Mouse (Mus musculus): ENCODE data around the gene Smarca2. TPM values are rescaled to one million over a fixed set of nuclear protein-coding genes. Genes with fewer than 3 reads are reported as not detected.

The Smarca2 gene
- total and polyA plus RNA-seq, 2 experiments from 2014 or later: 135 to 192 TPM

DNA sequence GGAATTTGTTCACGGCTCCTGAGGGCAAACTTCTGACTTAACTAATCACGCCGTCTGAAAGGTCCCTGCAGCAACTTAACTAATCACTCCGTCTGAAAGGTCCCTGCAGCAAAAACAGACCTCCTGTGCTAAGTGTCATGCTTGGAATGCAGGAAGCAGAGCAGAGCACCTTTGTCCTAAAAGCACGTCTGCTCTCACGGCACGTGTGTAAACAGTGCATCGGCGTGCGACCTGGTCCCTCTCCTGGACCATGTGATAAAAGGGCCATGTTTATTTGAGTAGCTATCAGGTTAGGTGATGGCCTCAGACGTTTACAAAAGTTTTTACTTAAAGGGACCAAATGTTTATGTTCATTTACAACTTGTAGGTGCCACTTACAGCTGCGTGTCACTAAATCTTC lies 104.2 kb downstream of the Smarca2 start:
- Histone ChIP-seq H3K36me3 (ENCODE audit: insufficient read depth) (peaks cover 37% of the 10 kb centered on the region), H3K4me1 (ENCODE audit: insufficient read depth) (no peaks in the 10 kb centered on the region), H3K27me3 (ENCODE audit: insufficient read depth, low read length) (no peaks in the 10 kb centered on the region), H3K4me2 (ENCODE audit: low read depth) (no peak overlapping the region), H3K9me3 (ENCODE audit: low read length) (no peaks in the 10 kb centered on the region), H3K4me3 (ENCODE audit: low read depth, low read length) (no peak overlapping the region), H3K27ac (ENCODE audit: low read depth, low read length) (no peak overlapping the region), H3K9ac (no peak overlapping the region)
- TF ChIP-seq CTCF (IDR thresholded peaks at IDR 0.05; ENCODE audit: low read depth): no peak
- 76% methylated on average over 12 of the region's 12 CpGs for WGBS
- ATAC-seq (no peak), DNase-seq (no peak)

DNA sequence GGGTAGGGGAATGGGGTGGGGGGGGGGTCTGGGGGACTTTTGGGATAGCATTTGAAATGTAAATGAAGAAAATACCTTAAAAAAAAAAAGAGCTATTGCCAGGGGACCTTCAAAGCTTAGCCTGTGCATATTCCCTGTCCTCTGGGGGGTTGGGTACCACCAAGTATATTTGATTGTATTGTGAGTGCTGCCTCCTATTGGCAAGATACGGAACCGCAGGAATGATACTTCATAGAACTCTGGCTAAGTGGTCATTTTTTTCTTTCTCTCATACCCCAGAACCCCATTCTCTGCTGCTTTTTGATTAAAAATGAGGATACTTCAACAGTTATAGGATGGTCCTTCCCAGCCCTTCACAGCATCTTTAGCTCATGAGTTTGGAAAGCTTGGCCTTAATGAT lies 106.4 kb downstream of the Smarca2 start:
- Histone ChIP-seq H3K27ac (ENCODE audit: low read depth, low read length) (no peak overlapping the region), H3K27me3 (ENCODE audit: insufficient read depth, low read length) (no peaks in the 10 kb centered on the region), H3K9me3 (ENCODE audit: low read length) (no peaks in the 10 kb centered on the region), H3K4me3 (ENCODE audit: low read depth, low read length) (no peak overlapping the region), H3K4me1 (ENCODE audit: insufficient read depth) (no peaks in the 10 kb centered on the region), H3K9ac (no peak overlapping the region), H3K36me3 (ENCODE audit: insufficient read depth) (peaks cover 27% of the 10 kb centered on the region), H3K4me2 (ENCODE audit: low read depth) (no peak overlapping the region)
- DNase-seq (no peak), ATAC-seq (peak; percentile 34; the same call in 1 of the 2 replicates)
- 22% methylated on average over 2 of the region's 2 CpGs for WGBS
- TF ChIP-seq CTCF (IDR thresholded peaks at IDR 0.05; ENCODE audit: low read depth): peak; percentile 56

DNA sequence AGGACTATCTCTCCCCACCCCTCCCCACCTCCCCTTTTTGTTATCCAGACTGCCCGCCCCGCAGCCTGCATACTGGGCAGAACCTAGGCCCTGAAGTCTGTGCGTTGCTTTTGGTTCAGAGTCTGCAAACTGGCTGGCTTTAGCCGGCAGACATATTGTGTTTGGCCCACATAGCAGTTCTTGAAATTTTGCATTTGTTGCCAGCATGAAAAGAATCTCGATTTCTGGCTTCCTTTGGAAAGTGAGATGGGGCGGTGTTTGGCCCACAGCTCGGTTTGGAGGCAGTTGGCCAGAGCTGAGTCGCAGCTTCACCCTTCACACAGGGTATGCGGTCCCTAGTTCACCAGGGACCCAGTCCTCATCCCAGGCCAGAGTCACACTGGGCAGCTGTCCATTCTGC lies 111.4 kb downstream of the Smarca2 start:
- H3K9me3 ChIP-seq (ENCODE audit: low read length): no peaks in the 10 kb centered on the region
- peaks cover 20% of the 10 kb centered on the region for H3K36me3 ChIP-seq (ENCODE audit: insufficient read depth)
- H3K27ac ChIP-seq (ENCODE audit: low read depth, low read length): peak overlapping the region; percentile 57
- H3K4me2 ChIP-seq (ENCODE audit: low read depth): no peak overlapping the region
- ATAC-seq: peak; percentile 72
- no peak for TF ChIP-seq CTCF (IDR thresholded peaks at IDR 0.05; ENCODE audit: low read depth)
- H3K4me3 ChIP-seq (ENCODE audit: low read depth, low read length): no peak overlapping the region
- 0 out of 2 replicates have a peak, but pooled peaks cover 3% of the 10 kb centered on the region for H3K4me1 ChIP-seq (ENCODE audit: insufficient read depth)
- 44% methylated on average over 9 of the region's 9 CpGs for WGBS
- H3K27me3 ChIP-seq (ENCODE audit: insufficient read depth, low read length): no peaks in the 10 kb centered on the region
- peak; percentile 65 for DNase-seq
- H3K9ac ChIP-seq: no peak overlapping the region; the same call in 1 of the 2 replicates

DNA sequence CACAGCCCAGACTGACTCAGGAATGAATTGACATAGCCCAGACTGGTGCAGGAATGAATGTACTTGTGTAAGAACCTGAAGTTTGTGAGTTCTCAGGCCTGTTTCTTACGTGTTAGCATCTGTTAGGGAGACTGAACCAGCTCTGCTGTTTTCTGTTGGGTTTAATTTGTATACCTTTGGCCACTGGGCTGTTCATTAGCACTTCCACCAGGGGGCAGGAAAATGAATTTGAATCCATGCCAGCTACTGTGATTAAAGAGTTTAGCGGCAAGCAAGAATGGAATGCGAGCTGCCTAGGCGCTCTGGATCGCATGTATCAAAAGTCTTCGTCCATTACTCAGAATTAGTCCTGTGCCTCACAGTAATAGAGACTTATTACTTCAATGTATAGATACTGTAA lies 113.4 kb downstream of the Smarca2 start:
- 22% methylated on average over 6 of the region's 6 CpGs for WGBS
- Histone ChIP-seq H3K27ac (ENCODE audit: low read depth, low read length) (no peak overlapping the region), H3K4me3 (ENCODE audit: low read depth, low read length) (no peak overlapping the region), H3K9ac (no peak overlapping the region), H3K4me1 (ENCODE audit: insufficient read depth) (0 out of 2 replicates have a peak, but pooled peaks cover 6% of the 10 kb centered on the region), H3K4me2 (ENCODE audit: low read depth) (no peak overlapping the region), H3K36me3 (ENCODE audit: insufficient read depth) (peaks cover 11% of the 10 kb centered on the region), H3K9me3 (ENCODE audit: low read length) (no peaks in the 10 kb centered on the region), H3K27me3 (ENCODE audit: insufficient read depth, low read length) (no peaks in the 10 kb centered on the region)
- ATAC-seq (peak; percentile 28; the same call in 1 of the 2 replicates), DNase-seq (peak; percentile 76)
- TF ChIP-seq CTCF (IDR thresholded peaks at IDR 0.05; ENCODE audit: low read depth): peak; percentile 67

- DNase-seq: no peak
- no peaks in the 10 kb centered on the region for H3K9me3 ChIP-seq (ENCODE audit: low read length)
- no peak overlapping the region for H3K27ac ChIP-seq (ENCODE audit: low read depth, low read length)
- H3K4me1 ChIP-seq (ENCODE audit: insufficient read depth): 0 out of 2 replicates have a peak, but pooled peaks cover 6% of the 10 kb centered on the region
- H3K4me3 ChIP-seq (ENCODE audit: low read depth, low read length): no peak overlapping the region
- WGBS: 89% methylated on average over 7 of the region's 7 CpGs
- no peak for ATAC-seq
- TF ChIP-seq CTCF (IDR thresholded peaks at IDR 0.05; ENCODE audit: low read depth): no peak
- peaks cover 11% of the 10 kb centered on the region for H3K36me3 ChIP-seq (ENCODE audit: insufficient read depth)
- no peak overlapping the region for H3K4me2 ChIP-seq (ENCODE audit: low read depth)
- no peak overlapping the region for H3K9ac ChIP-seq
- no peaks in the 10 kb centered on the region for H3K27me3 ChIP-seq (ENCODE audit: insufficient read depth, low read length)
Observed at GRCm38 (mm10) chr19:26719161-26719560, 114.3 kb downstream of the Smarca2 start.

DNA sequence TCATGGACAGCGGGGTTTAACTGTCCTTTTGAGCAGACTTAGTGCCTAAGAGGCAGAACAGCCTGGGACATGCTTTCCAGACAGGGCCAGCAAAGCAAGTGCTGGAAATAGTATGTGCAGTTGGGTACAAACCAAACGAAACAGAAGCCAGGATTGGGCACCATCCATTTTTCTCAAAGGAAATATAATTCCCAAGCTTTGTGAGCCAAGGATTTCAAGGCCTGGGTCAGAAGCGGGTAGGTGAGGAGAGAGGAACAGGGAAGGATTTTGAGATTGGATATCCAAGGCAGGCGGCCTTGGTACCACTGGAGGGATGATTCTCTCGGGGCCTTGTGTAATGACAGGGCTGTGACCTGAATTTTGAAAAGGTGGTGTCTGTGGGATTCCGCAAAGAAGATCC lies 116.9 kb downstream of the Smarca2 start:
- Histone ChIP-seq H3K4me2 (ENCODE audit: low read depth) (no peak overlapping the region), H3K9ac (no peak overlapping the region), H3K36me3 (ENCODE audit: insufficient read depth) (peaks cover 9% of the 10 kb centered on the region), H3K4me1 (ENCODE audit: insufficient read depth) (0 out of 2 replicates have a peak, but pooled peaks cover 3% of the 10 kb centered on the region), H3K9me3 (ENCODE audit: low read length) (no peaks in the 10 kb centered on the region), H3K27me3 (ENCODE audit: insufficient read depth, low read length) (no peaks in the 10 kb centered on the region), H3K27ac (ENCODE audit: low read depth, low read length) (peak overlapping the region; percentile 30; the same call in 1 of the 2 replicates), H3K4me3 (ENCODE audit: low read depth, low read length) (no peak overlapping the region)
- peak; percentile 45 for DNase-seq
- TF ChIP-seq CTCF (IDR thresholded peaks at IDR 0.05; ENCODE audit: low read depth): no peak
- WGBS: 63% methylated on average over 6 of the region's 6 CpGs
- peak; percentile 20; the same call in 1 of the 2 replicates for ATAC-seq

GRCm38 (mm10) chr19:26723899-26724298 lies 119.0 kb downstream of the Smarca2 start:
- Histone ChIP-seq H3K4me2 (ENCODE audit: low read depth) (no peak overlapping the region), H3K27me3 (ENCODE audit: insufficient read depth, low read length) (no peaks in the 10 kb centered on the region), H3K36me3 (ENCODE audit: insufficient read depth) (peaks cover 6% of the 10 kb centered on the region; the same call in 1 of the 2 replicates), H3K4me1 (ENCODE audit: insufficient read depth) (0 out of 2 replicates have a peak, but pooled peaks cover 3% of the 10 kb centered on the region), H3K4me3 (ENCODE audit: low read depth, low read length) (no peak overlapping the region), H3K9me3 (ENCODE audit: low read length) (no peaks in the 10 kb centered on the region), H3K27ac (ENCODE audit: low read depth, low read length) (0 out of 2 replicates have a peak overlapping the region, but pooled peaks have one; percentile 15), H3K9ac (no peak overlapping the region)
- TF ChIP-seq CTCF (IDR thresholded peaks at IDR 0.05; ENCODE audit: low read depth): no peak
- WGBS: 86% methylated on average over 11 of the region's 11 CpGs
- no peak for DNase-seq
- ATAC-seq: no peak

Measured in forebrain, postnatal 0 days (tissue).